Mouse (Mus musculus) kidney, embryonic 16.5 days (tissue): ENCODE results near the gene Nup210. TPM values are rescaled to one million over a fixed set of nuclear protein-coding genes. Genes with fewer than 3 reads are reported as not detected.
A peak's percentile ranks its signal among the peaks of the same experiment; 100 is the strongest.

ENCODE experiments used
- ATAC-seq: fragments of 200-750 bp; cut with Nextera tagmentation; 2 replicates; pipeline ENCODE4 v1.8.0; 2017; ENCODE audit warnings: moderate TSS enrichment; ENCODE audit not compliant: low FRiP score, low TSS enrichment
- H3K27ac ChIP-seq: fragments of 300-500 bp; sonication (generic); 2 replicates; pipeline ENCODE4 v1.5.1; 2014; ENCODE audit warnings: low read length
- H3K27me3 ChIP-seq: fragments of 300-500 bp; sonication (generic); 2 replicates; pipeline ENCODE4 v1.6.1; 2014; ENCODE audit warnings: low read length, control low read depth, mixed read lengths; ENCODE audit not compliant: insufficient read depth
- H3K36me3 ChIP-seq: fragments of 300-500 bp; sonication (generic); 2 replicates; pipeline ENCODE4 v1.6.1; 2014; ENCODE audit warnings: low read length, control low read depth, mixed read lengths; ENCODE audit not compliant: insufficient read depth
- H3K4me1 ChIP-seq: fragments of 300-500 bp; sonication (generic); 2 replicates; pipeline ENCODE4 v1.6.1; 2014; ENCODE audit warnings: low read length, control low read depth, mixed read lengths; ENCODE audit not compliant: insufficient read depth
- H3K4me2 ChIP-seq: fragments of 300-500 bp; sonication (generic); replicated peaks from 2 replicates; pipeline ENCODE4 v1.6.1; 2014; ENCODE audit warnings: low read depth, low read length
- H3K4me3 ChIP-seq: fragments of 300-500 bp; sonication (generic); 2 replicates; pipeline ENCODE4 v1.5.1; 2014; ENCODE audit warnings: mild to moderate bottlenecking, low read length
- H3K9ac ChIP-seq: fragments of 300-500 bp; sonication (generic); replicated peaks from 2 replicates; pipeline ENCODE4 v1.6.1; 2014; ENCODE audit warnings: low read length
- H3K9me3 ChIP-seq: fragments of 300-500 bp; sonication (generic); 2 replicates; pipeline ENCODE4 v1.6.1; 2016; ENCODE audit warnings: low read length, control low read depth
- WGBS: fragments of 180-500 bp; shearing (Covaris S2); extraction: QIAGEN DNeasy Blood & Tissue Kit; methylation state at CpG from one replicate; pipeline ENCODE4 v1.1.7; 2014; 5-methylcytosine and 5-hydroxymethylcytosine counted together
- polyA plus RNA-seq: library from polyadenylated mRNA; unstranded; fragments of >200 nt; fragmentation: Nextera tagmentation; extraction: Ambion mirVana; gene quantifications from 2 replicates; pipeline ENCODE4 v1.2.1, GENCODE M21; 2015

The Nup210 gene
- 26.4 and 29.4 TPM in 2 replicates for polyA plus RNA-seq

DNA sequence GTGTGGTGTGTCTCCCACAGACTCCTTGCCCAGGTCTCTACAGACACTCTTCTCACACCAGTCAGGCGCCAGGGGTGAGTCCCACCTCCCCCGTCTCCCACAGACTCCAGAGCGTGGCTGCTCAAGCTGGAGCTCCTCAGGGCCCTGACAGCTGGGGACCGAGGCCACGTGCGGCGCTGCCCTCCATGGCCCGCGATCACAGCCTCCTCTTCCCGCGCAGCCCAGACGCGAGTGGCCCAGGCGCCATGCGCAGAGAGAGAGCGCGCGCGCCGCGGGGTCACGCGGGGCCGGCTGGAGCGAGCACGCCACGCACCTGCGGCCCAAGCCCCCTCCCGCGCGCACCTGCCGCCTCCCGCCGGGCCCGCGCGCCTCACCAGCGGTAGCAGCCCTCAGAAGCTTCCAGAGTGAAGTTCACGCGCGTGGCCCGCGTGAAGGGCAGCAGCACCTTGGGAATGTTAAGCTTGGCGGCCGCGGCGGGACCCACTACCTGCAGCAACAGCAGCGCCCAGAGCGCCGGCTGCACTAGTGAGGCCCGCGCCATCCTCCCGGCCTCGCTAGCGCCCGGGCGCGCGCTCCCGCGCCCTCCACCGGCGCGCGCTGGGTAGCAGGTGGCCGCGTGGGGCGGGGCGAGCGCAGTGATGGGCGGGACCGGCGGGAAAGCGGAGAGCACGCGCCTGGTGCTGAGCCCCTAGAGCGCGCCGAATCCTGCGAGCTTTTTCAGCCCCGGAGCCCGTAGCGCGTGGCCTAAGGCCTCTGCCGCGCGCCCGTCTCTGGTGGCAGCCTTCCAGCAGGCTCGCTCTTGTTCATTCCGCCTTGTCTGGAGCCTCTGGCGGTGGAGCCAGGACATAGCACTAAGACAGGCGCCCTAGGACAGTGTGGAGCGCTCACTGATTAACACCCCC, at the start of gene Nup210:
Nup210 (minus strand) TSS at position 586 of the 902 bp plus-strand sequence.
- H3K4me1 ChIP-seq, result peaks cover 28% of the 10 kb centered on the region
- peak within 1 kb of the TSS; percentile 79 for H3K9ac ChIP-seq
- WGBS, result under 1% methylated on average over 72 of the region's 93 CpGs
- H3K4me3 ChIP-seq, result peak within 1 kb of the TSS; percentile 68
- no peaks in the 10 kb centered on the region for H3K27me3 ChIP-seq
- ATAC-seq, result peak; percentile 97
- no peaks in the 10 kb centered on the region for H3K36me3 ChIP-seq
- H3K27ac ChIP-seq, result peak within 1 kb of the TSS; percentile 54
- H3K4me2 ChIP-seq, result peak within 1 kb of the TSS; percentile 98
- H3K9me3 ChIP-seq, result no peaks in the 10 kb centered on the region

DNA sequence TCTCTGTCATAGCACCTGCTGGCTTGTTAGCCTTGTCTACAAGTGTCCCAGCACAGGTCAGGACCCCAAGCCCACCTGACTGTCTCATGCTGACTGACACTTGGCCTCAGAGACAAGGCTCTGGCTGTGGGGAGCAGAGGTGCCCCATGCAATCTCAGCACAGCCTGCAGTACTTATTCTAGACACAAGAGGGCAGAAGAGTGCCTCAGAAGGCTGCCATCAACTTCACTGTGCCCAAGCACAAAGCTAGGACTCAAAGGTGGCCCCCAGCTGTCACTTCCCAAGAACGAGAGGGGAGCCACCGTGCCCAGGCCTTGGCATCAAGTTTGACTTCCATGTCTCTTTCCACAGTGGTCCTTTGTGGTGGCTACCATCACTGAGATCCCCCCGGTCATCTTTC, 48.6 kb upstream of the Nup210 start:
- Histone ChIP-seq H3K4me1 (peaks cover 6% of the 10 kb centered on the region), H3K4me3 (no peak overlapping the region), H3K27me3 (no peaks in the 10 kb centered on the region), H3K27ac (no peak overlapping the region), H3K4me2 (no peak overlapping the region), H3K9me3 (no peaks in the 10 kb centered on the region), H3K36me3 (0 out of 2 replicates have a peak, but pooled peaks cover 3% of the 10 kb centered on the region), H3K9ac (no peak overlapping the region)
- 32% methylated on average over 3 of the region's 3 CpGs for WGBS
- no peak for ATAC-seq

DNA sequence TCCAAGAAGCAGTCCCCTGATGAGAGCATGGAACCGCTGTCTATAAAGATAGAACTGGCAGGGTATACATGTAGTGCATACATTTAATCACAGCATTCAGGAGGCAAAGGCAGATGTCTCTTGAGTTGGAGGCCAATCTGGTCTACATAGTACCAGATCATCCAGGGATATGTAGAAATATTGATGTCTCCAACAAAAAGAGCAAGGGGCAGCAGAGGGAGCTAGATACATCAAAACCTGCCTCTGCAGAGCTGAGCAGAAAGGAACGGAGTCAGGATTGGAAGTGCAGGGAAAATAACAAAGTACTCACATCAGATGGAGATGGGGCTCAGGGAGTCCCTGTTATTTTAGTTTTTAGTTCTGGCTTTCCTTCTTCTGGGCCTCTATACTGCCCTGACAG, 48.0 kb upstream of the Nup210 start:
- H3K27me3 ChIP-seq, result no peaks in the 10 kb centered on the region
- peaks cover 7% of the 10 kb centered on the region for H3K4me1 ChIP-seq
- ATAC-seq, result no peak
- no peak overlapping the region for H3K4me2 ChIP-seq
- no peak overlapping the region for H3K27ac ChIP-seq
- H3K36me3 ChIP-seq, result 0 out of 2 replicates have a peak, but pooled peaks cover 3% of the 10 kb centered on the region
- H3K4me3 ChIP-seq, result no peak overlapping the region
- no peaks in the 10 kb centered on the region for H3K9me3 ChIP-seq
- no peak overlapping the region for H3K9ac ChIP-seq
- WGBS, result 84% methylated on average over 2 of the region's 2 CpGs

DNA sequence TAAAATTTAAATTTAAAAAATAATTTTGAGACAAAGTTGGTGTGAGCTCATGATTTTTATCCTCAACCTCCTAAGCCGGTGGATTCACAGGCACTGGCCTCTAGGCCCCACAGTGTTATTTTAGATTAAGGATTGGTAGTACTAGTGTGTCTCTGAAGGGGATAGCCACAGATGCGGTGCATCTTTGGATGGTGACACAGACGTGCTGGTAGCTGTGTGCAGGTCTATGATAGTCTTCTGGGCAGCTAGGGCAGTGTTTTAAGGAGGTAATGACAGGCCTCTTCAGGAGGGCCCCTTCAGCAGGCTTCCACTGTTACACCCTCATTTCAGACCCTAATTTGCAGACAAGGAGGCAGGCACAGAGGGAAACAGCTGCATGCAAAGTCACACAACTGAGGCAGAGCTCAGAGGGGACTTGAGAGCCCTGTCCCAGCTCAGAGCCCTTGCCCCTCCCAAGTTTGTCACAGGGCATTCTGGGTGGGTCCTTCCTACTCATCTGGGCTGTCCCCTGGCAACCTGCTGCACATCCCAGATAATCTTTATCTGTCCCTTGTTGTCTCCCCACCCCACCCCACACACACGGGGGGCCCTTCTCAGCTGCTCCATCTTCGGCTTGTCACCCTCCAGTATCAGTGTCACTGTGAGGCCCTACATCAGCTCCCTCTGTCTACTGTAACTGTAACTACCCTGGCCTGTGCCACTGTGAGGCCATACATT, 46.7 kb upstream of the Nup210 start:
- H3K9me3 ChIP-seq, result no peaks in the 10 kb centered on the region
- H3K4me1 ChIP-seq, result peaks cover 17% of the 10 kb centered on the region
- no peak overlapping the region for H3K27ac ChIP-seq
- H3K9ac ChIP-seq, result no peak overlapping the region
- H3K4me2 ChIP-seq, result no peak overlapping the region
- ATAC-seq, result peak; percentile 63; the same call in 1 of the 2 replicates
- H3K4me3 ChIP-seq, result no peak overlapping the region
- no peaks in the 10 kb centered on the region for H3K27me3 ChIP-seq
- no peaks in the 10 kb centered on the region for H3K36me3 ChIP-seq
- WGBS, result 56% methylated on average over 5 of the region's 5 CpGs

DNA sequence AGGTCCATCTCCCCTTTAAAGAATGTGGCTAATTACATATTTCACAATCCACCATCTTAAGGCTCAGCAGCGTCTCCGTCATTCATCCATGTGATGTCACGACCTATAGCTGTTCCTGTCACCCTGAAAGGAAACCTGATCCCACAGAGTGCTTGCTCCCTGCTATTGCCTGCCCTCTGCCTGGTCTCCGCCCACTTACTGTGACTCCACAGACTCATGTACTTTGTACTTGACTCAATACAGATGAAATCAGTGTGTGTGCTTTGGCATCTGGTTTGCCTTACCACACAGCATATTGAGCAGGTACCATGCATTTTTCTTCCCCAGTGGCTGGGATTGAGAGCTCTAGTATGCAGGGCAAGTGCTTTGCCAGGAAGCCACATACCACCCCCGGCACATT, 45.7 kb upstream of the Nup210 start:
- no peaks in the 10 kb centered on the region for H3K36me3 ChIP-seq
- H3K27ac ChIP-seq, result no peak overlapping the region
- H3K4me2 ChIP-seq, result no peak overlapping the region
- no peaks in the 10 kb centered on the region for H3K27me3 ChIP-seq
- H3K9me3 ChIP-seq, result no peaks in the 10 kb centered on the region
- no peak for ATAC-seq
- 76% methylated on average over 5 of the region's 5 CpGs for WGBS
- peaks cover 26% of the 10 kb centered on the region for H3K4me1 ChIP-seq
- no peak overlapping the region for H3K9ac ChIP-seq
- no peak overlapping the region for H3K4me3 ChIP-seq

DNA sequence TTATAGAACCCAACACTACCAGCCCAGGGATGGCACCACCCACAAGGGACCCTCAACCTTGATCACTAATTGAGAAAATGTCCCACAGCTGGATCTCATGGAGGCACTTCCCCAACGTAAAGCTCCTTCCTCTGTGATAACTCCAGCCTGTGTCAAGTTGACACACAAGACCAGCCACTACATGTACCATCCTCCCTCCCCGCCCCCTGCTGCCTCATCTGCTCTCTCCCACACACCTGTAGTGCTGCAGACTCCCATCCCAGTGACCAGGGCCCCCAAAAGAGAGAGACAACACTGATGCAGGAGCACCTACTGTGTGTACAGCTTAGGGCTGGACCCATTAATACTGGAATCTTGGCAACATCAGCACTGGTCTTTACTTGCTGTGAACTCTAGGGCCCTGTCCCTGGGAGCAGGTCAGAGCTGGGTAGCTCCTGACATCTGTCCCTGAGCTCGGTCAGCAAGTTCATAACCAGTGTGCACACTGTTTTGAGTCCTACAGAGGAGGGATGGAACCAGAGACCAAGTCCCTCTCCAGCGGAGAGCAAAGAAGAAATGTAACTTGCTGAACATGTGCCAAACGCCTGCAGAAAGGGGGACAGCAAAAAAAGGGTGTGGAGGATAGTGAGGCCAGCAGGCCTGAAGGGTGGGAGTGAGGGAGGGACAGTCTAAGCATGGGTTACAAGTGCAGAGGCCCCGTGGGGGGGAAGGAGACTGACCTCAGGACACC, 45.0 kb upstream of the Nup210 start:
- peaks cover 31% of the 10 kb centered on the region for H3K4me1 ChIP-seq
- 72% methylated on average over 6 of the region's 6 CpGs for WGBS

DNA sequence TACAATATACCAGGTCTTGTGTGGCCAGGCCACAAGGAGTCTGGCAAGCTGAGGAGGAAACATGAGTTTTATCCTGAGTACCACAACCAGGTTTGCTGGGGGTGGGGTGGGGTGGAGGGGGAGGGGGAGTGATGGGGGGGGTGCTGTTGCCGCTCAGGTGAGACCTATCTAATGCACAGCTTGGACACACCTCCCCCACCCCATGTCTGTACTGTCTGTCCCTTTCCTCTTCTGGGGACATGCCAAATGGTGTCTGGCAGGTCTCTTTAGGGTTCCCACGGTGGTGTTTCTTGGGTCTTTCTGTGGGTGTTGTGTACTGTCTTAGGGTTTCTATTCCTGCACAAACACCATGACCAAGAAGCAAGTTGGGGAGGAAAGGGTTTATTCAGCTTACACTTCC, 44.3 kb upstream of the Nup210 start:
- Histone ChIP-seq H3K36me3 (no peaks in the 10 kb centered on the region), H3K9ac (no peak overlapping the region), H3K4me3 (no peak overlapping the region), H3K27me3 (no peaks in the 10 kb centered on the region), H3K27ac (no peak overlapping the region), H3K4me2 (no peak overlapping the region), H3K9me3 (no peaks in the 10 kb centered on the region), H3K4me1 (peaks cover 33% of the 10 kb centered on the region)
- no peak for ATAC-seq
- 38% methylated on average over 2 of the region's 2 CpGs for WGBS

More for the DNA sequence above, 45.0 kb upstream of the Nup210 start:
- no peak for ATAC-seq
- no peak overlapping the region for H3K9ac ChIP-seq
- no peaks in the 10 kb centered on the region for H3K36me3 ChIP-seq
- H3K27me3 ChIP-seq, result no peaks in the 10 kb centered on the region
- H3K4me3 ChIP-seq, result no peak overlapping the region
- no peaks in the 10 kb centered on the region for H3K9me3 ChIP-seq
- no peak overlapping the region for H3K4me2 ChIP-seq
- no peak overlapping the region for H3K27ac ChIP-seq

DNA sequence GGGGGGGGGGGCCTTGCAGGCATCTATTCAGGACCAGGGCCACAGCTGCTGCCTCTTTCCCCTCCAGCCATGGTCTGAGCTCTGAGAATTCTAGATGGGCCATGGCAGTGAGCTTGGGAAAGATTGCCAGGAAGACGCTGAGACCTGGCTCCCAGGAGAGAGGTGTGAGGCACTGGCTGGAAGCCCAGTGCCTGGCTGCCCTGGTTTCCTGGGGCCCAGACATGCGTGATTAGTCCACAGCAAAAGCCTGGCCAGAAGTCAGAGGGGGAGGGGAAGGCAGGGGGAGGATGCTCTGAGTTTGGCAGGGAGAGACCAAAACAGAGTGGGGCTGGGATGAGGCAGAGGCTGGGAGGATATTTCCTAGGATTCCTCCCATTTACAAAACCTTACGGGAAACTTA, 43.8 kb upstream of the Nup210 start:
- 28% methylated on average over 3 of the region's 3 CpGs for WGBS
- no peak for ATAC-seq
- H3K27me3 ChIP-seq, result no peaks in the 10 kb centered on the region
- no peaks in the 10 kb centered on the region for H3K36me3 ChIP-seq
- H3K27ac ChIP-seq, result peak overlapping the region; percentile 62
- peaks cover 33% of the 10 kb centered on the region for H3K4me1 ChIP-seq
- H3K4me2 ChIP-seq, result no peak overlapping the region
- H3K9me3 ChIP-seq, result no peaks in the 10 kb centered on the region
- H3K9ac ChIP-seq, result no peak overlapping the region
- H3K4me3 ChIP-seq, result no peak overlapping the region

DNA sequence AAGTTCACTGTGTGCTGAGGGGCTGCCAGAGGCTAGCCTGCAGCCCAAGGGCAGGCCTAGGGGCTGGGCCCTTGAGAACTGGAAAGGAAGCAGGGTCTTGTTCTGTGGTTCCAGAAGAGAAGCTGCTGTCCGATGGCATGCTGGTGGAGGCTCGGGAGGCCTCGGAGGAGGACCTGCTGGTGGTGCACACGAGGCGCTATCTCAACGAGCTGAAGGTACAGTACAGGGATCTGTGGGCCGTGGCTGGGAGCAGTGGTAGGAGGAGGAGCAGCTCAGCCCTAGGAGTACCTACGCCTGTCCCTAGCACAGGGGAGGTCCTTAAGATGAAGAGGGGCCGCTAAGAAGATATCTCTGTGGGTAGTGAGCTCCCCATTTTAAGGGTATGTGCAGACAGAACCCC, 42.4 kb upstream of the Nup210 start:
- peaks cover 33% of the 10 kb centered on the region for H3K4me1 ChIP-seq
- H3K36me3 ChIP-seq, result no peaks in the 10 kb centered on the region
- H3K9ac ChIP-seq, result peak overlapping the region; percentile 38
- ATAC-seq, result no peak
- 73% methylated on average over 9 of the region's 9 CpGs for WGBS
- no peak overlapping the region for H3K4me3 ChIP-seq
- no peaks in the 10 kb centered on the region for H3K9me3 ChIP-seq
- no peaks in the 10 kb centered on the region for H3K27me3 ChIP-seq
- H3K27ac ChIP-seq, result no peak overlapping the region
- H3K4me2 ChIP-seq, result no peak overlapping the region
